Mouse (Mus musculus): ENCODE results near the gene Cnnm4.

DNA sequence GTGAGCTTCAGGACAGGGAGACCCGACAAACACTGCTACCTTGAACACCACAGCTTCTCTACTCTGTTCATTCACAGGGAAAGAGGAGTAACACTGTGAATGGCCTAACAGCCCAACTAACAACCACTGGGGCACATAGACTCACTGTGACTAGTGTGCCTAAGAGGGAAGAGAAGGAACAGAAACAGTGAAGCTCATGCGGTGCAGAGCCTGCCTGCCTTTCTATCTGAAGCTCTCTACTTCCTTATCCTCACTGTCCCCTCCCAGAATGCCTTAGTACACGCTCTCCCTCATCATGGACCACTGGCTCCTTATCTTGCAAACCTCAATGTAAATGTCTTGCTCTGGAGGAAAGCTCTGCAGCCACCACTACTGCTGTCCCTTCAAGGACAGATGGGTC, 34.2 kb upstream of the Cnnm4 start:
- TF ChIP-seq CTCF (IDR thresholded peaks at IDR 0.05; ENCODE audit: low read depth, low read length) (no peak), POLR2A (IDR thresholded peaks at IDR 0.05; ENCODE audit: extremely low read depth, insufficient read depth, low read length) (no peak)

Data from liver, adult 2 months (tissue).